Mouse (Mus musculus): ENCODE data around the gene Ptprj. TPM values are rescaled to one million over a fixed set of nuclear protein-coding genes. Genes with fewer than 3 reads are reported as not detected.

Gene Ptprj
- polyA plus RNA-seq, 2 experiments = 2.7 to 3.9 TPM

DNA sequence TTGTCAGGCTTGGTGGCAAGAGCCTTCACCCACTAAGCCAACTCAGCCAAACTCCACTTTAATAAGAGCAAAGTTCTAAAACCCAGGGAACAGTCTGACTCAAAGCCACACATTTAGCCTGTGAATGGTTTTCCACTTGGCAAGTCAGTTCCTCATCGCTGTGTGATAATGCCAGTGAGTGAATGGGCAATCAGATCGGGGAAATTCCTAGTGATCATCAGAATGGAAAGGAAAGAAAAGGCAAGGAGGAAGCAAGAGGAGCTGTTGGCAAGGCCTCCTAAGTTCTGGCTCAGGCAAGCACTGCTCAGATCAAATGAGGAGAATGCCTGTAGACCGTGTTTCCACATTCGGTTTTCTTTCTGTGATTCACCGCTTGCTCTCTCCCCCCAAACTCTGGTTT, 35.2 kb downstream of the Ptprj start:
- WGBS = 73% methylated on average over 5 of the region's 5 CpGs
- H3K4me1 ChIP-seq (ENCODE audit: control insufficient read depth, insufficient read depth, low read length) = no peaks in the 10 kb centered on the region
- no peak overlapping the region for H3K27ac ChIP-seq (replicated peaks; ENCODE audit: low read depth, low read length)
- TF ChIP-seq POLR2A (IDR thresholded peaks at IDR 0.05; ENCODE audit: borderline replicate concordance, extremely low read depth, insufficient read depth, insufficient read length) = no peak
- no peaks in the 10 kb centered on the region for H3K27me3 ChIP-seq (ENCODE audit: control insufficient read depth, insufficient read depth, low read length)
- H3K36me3 ChIP-seq (ENCODE audit: control insufficient read depth, insufficient read depth, low read length) = no peaks in the 10 kb centered on the region
- no peaks in the 10 kb centered on the region for H3K9me3 ChIP-seq (ENCODE audit: control insufficient read depth, low read length)
- DNase-seq (ENCODE audit: low spot score) = no peak
- no peak overlapping the region for H3K4me3 ChIP-seq (replicated peaks; ENCODE audit: low read length)
- H3K4me2 ChIP-seq (replicated peaks; ENCODE audit: low read depth, low read length, severe bottlenecking) = no peak overlapping the region
- no peak overlapping the region for H3K9ac ChIP-seq (ENCODE audit: low read depth, low read length, severe bottlenecking)
- no peak for ATAC-seq (ENCODE audit: low FRiP score, low read depth)

DNA sequence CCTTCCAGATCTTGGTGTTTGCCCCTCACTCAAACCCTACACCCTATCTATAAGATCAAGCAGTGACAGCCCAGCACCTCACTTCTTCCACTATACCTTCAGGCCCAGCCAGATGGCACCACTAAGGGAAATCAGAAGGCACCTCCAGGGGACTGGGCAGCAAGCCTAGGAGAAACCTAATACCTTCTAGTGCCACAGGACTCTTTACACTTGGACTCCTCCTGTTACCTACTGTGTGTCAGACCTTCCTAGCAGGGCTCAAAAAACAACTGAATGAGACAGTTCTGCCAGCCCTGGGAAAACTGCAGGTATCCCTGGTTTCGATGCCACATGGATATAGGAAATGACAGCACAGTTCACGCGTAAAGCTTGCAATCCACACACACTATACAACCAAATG, 36.5 kb downstream of the Ptprj start:
- H3K4me3 ChIP-seq (replicated peaks; ENCODE audit: low read length) = no peak overlapping the region
- H3K27me3 ChIP-seq (ENCODE audit: control insufficient read depth, insufficient read depth, low read length) = no peaks in the 10 kb centered on the region
- no peak overlapping the region for H3K27ac ChIP-seq (replicated peaks; ENCODE audit: low read depth, low read length)
- H3K9me3 ChIP-seq (ENCODE audit: control insufficient read depth, low read length) = no peaks in the 10 kb centered on the region
- ATAC-seq (ENCODE audit: low FRiP score, low read depth) (no peak), DNase-seq (ENCODE audit: low spot score) (no peak)
- no peak overlapping the region for H3K9ac ChIP-seq (ENCODE audit: low read depth, low read length, severe bottlenecking)
- WGBS = 94% methylated on average over 3 of the region's 3 CpGs
- TF ChIP-seq POLR2A (IDR thresholded peaks at IDR 0.05; ENCODE audit: borderline replicate concordance, extremely low read depth, insufficient read depth, insufficient read length) = no peak
- H3K4me2 ChIP-seq (replicated peaks; ENCODE audit: low read depth, low read length, severe bottlenecking) = no peak overlapping the region
- no peaks in the 10 kb centered on the region for H3K4me1 ChIP-seq (ENCODE audit: control insufficient read depth, insufficient read depth, low read length)
- no peaks in the 10 kb centered on the region for H3K36me3 ChIP-seq (ENCODE audit: control insufficient read depth, insufficient read depth, low read length)

DNA sequence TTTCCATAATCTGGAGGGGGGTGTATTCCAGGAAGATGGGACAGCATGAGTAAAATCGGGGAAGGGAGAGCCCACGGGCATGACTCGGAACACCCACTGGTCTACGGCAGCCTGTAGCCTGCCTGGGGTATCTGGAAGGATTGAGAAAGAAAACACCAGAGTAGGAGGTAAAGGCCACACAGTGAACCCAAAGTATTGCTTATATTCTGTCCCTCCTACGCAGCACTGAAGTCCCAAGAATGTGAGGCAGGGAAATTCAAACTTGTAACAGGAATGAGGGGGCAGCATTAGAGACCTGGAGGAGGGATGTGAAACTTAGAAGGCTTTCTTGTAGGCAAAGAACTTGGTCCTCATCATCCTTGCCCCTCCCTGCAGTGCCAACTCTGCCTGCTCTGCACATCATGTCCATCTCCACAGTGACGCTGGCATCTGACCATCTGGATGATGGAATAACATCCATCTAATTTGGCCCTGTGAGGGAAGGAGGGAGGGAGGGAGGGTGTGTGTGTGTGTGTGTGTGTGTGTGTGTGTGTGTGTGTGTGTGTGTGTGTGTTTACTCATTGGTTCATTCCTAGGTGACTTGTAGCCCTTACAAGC, 37.2 kb downstream of the Ptprj start:
- WGBS = 90% methylated on average over 6 of the region's 6 CpGs
- H3K27me3 ChIP-seq (ENCODE audit: control insufficient read depth, insufficient read depth, low read length) = no peaks in the 10 kb centered on the region
- no peak for DNase-seq (ENCODE audit: low spot score)
- no peaks in the 10 kb centered on the region for H3K9me3 ChIP-seq (ENCODE audit: control insufficient read depth, low read length)
- H3K9ac ChIP-seq (ENCODE audit: low read depth, low read length, severe bottlenecking) = no peak overlapping the region
- H3K4me1 ChIP-seq (ENCODE audit: control insufficient read depth, insufficient read depth, low read length) = no peaks in the 10 kb centered on the region
- H3K27ac ChIP-seq (replicated peaks; ENCODE audit: low read depth, low read length) = no peak overlapping the region
- no peak for TF ChIP-seq POLR2A (IDR thresholded peaks at IDR 0.05; ENCODE audit: borderline replicate concordance, extremely low read depth, insufficient read depth, insufficient read length)
- ATAC-seq (ENCODE audit: low FRiP score, low read depth) = no peak
- no peak overlapping the region for H3K4me3 ChIP-seq (replicated peaks; ENCODE audit: low read length)
- H3K36me3 ChIP-seq (ENCODE audit: control insufficient read depth, insufficient read depth, low read length) = no peaks in the 10 kb centered on the region
- no peak overlapping the region for H3K4me2 ChIP-seq (replicated peaks; ENCODE audit: low read depth, low read length, severe bottlenecking)

DNA sequence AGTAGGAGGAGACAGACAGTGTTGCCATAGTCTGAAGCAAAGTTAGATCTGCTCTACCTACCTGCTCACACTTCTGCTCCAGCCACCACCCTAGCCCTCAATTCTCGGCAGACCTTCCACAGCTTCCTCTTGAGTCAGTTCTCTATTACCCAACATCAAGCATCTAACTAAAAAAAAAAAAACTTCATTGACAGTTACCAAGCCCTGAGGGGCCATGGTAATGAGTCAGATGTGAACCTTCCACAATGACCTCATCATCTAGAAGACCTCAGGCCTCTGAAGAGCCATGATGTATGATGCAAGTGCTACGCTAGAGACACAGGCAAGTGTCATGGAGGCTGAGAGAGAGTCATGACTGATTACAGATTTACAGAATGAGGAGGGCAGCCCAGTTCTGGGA, 37.8 kb downstream of the Ptprj start:
- DNase-seq (ENCODE audit: low spot score) = no peak
- Histone ChIP-seq H3K36me3 (ENCODE audit: control insufficient read depth, insufficient read depth, low read length) (no peaks in the 10 kb centered on the region), H3K9me3 (ENCODE audit: control insufficient read depth, low read length) (no peaks in the 10 kb centered on the region), H3K27ac (replicated peaks; ENCODE audit: low read depth, low read length) (no peak overlapping the region), H3K9ac (ENCODE audit: low read depth, low read length, severe bottlenecking) (no peak overlapping the region), H3K4me2 (replicated peaks; ENCODE audit: low read depth, low read length, severe bottlenecking) (no peak overlapping the region), H3K4me1 (ENCODE audit: control insufficient read depth, insufficient read depth, low read length) (no peaks in the 10 kb centered on the region), H3K27me3 (ENCODE audit: control insufficient read depth, insufficient read depth, low read length) (no peaks in the 10 kb centered on the region), H3K4me3 (replicated peaks; ENCODE audit: low read length) (no peak overlapping the region)
- TF ChIP-seq POLR2A (IDR thresholded peaks at IDR 0.05; ENCODE audit: borderline replicate concordance, extremely low read depth, insufficient read depth, insufficient read length) = no peak
- WGBS = 79% methylated on average over 2 of the region's 2 CpGs
- no peak for ATAC-seq (ENCODE audit: low FRiP score, low read depth)

DNA sequence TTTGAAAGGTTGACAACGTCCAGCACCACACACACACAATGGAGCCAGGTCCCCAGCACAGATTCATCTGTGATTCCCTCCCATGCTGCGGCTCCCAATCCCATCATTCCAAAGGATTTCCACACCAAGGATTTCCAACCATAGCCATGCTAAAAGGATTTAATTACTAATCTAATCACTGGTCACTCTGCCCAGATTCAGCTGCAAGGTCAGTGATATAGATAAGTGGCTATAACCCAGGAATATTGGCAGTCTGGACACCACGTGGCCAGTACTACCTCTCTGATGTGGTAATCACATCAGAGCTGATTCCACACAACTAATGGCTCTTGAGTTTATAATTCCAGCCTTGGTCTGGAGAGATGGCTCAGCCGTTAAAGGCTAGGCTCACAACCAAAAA, 41.2 kb downstream of the Ptprj start:
- no peak for TF ChIP-seq POLR2A (IDR thresholded peaks at IDR 0.05; ENCODE audit: borderline replicate concordance, extremely low read depth, insufficient read depth, insufficient read length)
- Histone ChIP-seq H3K9ac (ENCODE audit: low read depth, low read length, severe bottlenecking) (no peak overlapping the region), H3K4me2 (replicated peaks; ENCODE audit: low read depth, low read length, severe bottlenecking) (no peak overlapping the region), H3K36me3 (ENCODE audit: control insufficient read depth, insufficient read depth, low read length) (no peaks in the 10 kb centered on the region), H3K27me3 (ENCODE audit: control insufficient read depth, insufficient read depth, low read length) (no peaks in the 10 kb centered on the region), H3K4me1 (ENCODE audit: control insufficient read depth, insufficient read depth, low read length) (no peaks in the 10 kb centered on the region), H3K9me3 (ENCODE audit: control insufficient read depth, low read length) (no peaks in the 10 kb centered on the region), H3K4me3 (replicated peaks; ENCODE audit: low read length) (no peak overlapping the region), H3K27ac (replicated peaks; ENCODE audit: low read depth, low read length) (no peak overlapping the region)
- ATAC-seq (ENCODE audit: low FRiP score, low read depth) (no peak), DNase-seq (ENCODE audit: low spot score) (no peak)
- 84% methylated on average over 4 of the region's 4 CpGs for WGBS

DNA sequence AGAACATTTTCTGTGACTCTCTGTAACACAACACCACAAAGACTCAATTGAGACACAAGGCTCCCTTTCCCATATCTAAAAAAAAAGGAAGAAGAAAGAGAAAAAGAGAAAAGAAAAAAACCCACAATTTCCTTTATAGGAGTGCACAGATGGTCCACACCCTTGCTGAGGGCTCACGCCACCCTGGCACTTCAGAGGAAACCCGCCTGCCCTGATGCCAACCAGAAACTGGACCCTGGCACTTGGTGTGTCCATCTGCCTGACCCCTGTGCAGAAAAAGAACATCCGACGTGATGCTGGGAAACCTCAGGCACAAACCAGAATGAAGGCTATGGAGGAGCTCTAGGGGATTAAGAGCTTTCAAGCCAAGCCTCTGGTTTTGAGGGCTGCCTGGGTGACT, 43.2 kb downstream of the Ptprj start:
- H3K27me3 ChIP-seq (ENCODE audit: control insufficient read depth, insufficient read depth, low read length) = no peaks in the 10 kb centered on the region
- H3K36me3 ChIP-seq (ENCODE audit: control insufficient read depth, insufficient read depth, low read length) = no peaks in the 10 kb centered on the region
- H3K9ac ChIP-seq (ENCODE audit: low read depth, low read length, severe bottlenecking) = no peak overlapping the region
- no peak overlapping the region for H3K4me2 ChIP-seq (replicated peaks; ENCODE audit: low read depth, low read length, severe bottlenecking)
- H3K27ac ChIP-seq (replicated peaks; ENCODE audit: low read depth, low read length) = no peak overlapping the region
- H3K4me3 ChIP-seq (replicated peaks; ENCODE audit: low read length) = no peak overlapping the region
- no peak for TF ChIP-seq POLR2A (IDR thresholded peaks at IDR 0.05; ENCODE audit: borderline replicate concordance, extremely low read depth, insufficient read depth, insufficient read length)
- 65% methylated on average over 4 of the region's 4 CpGs for WGBS
- ATAC-seq (ENCODE audit: low FRiP score, low read depth) = no peak
- no peaks in the 10 kb centered on the region for H3K9me3 ChIP-seq (ENCODE audit: control insufficient read depth, low read length)
- no peaks in the 10 kb centered on the region for H3K4me1 ChIP-seq (ENCODE audit: control insufficient read depth, insufficient read depth, low read length)
- DNase-seq (ENCODE audit: low spot score) = no peak
